Mouse (Mus musculus): ENCODE results near the gene Csnk1g1. TPM values are rescaled to one million over a fixed set of nuclear protein-coding genes. Genes with fewer than 3 reads are reported as not detected.

The Csnk1g1 gene
- total RNA-seq, 1 experiment, result 23.5 TPM

- Histone ChIP-seq H3K36me3 (ENCODE audit: control insufficient read depth, insufficient read depth, low read length, poor library complexity, severe bottlenecking) (no peaks in the 10 kb centered on the region), H3K4me3 (ENCODE audit: insufficient read depth in 1 of 2, low read depth in 1 of 2, low read length in 2 of 2, poor library complexity in 1 of 2, severe bottlenecking in 1 of 2) (no peak overlapping the region), H3K9me3 (ENCODE audit: control insufficient read depth, insufficient read depth, low read depth, low read length) (no peaks in the 10 kb centered on the region), H3K9ac (ENCODE audit: insufficient read depth, low read depth, low read length, poor library complexity, severe bottlenecking) (0 out of 2 replicates have a peak overlapping the region, but pooled peaks have one; percentile 32), H3K4me1 (ENCODE audit: control insufficient read depth in 2 of 2, insufficient read depth in 2 of 2, low read length in 2 of 2, poor library complexity in 1 of 2) (peaks cover 2 to 3% of the 10 kb centered on the region in 2 experiments; a peak in 1 of 4 replicates), H3K27ac (ENCODE audit: insufficient read depth, low read depth, low read length, poor library complexity, severe bottlenecking) (no peak overlapping the region)
- TF ChIP-seq ZC3H11A (IDR thresholded peaks at IDR 0.05; ENCODE audit: borderline replicate concordance, low read depth, low read length) (no peak), CHD2 (IDR thresholded peaks at IDR 0.05; ENCODE audit: low read depth, low read length) (no peak), HCFC1 (IDR thresholded peaks at IDR 0.05; ENCODE audit: borderline replicate concordance, insufficient read depth, low read length) (no peak), ZNF384 (IDR thresholded peaks at IDR 0.05; ENCODE audit: low read depth, low read length) (no peak), MAFK (IDR thresholded peaks at IDR 0.05; ENCODE audit: insufficient read depth, low read depth, low read length) (no peak)
- in situ Hi-C loops (cut with MboI; ENCODE audit: low sequenced_read_pairs in 2 of 2, unreplicated experiment in 2 of 2), result no loop called here
- DNase-seq (ENCODE audit: low read depth, low spot score), result no peak
Observed at GRCm38 (mm10) chr9:66078072-66078471, 169.3 kb downstream of the Csnk1g1 start.

- Histone ChIP-seq H3K36me3 (ENCODE audit: control insufficient read depth, insufficient read depth, low read length, poor library complexity, severe bottlenecking) (no peaks in the 10 kb centered on the region), H3K27ac (ENCODE audit: insufficient read depth, low read depth, low read length, poor library complexity, severe bottlenecking) (no peak overlapping the region), H3K4me1 (ENCODE audit: control insufficient read depth in 2 of 2, insufficient read depth in 2 of 2, low read length in 2 of 2, poor library complexity in 1 of 2) (peaks cover 2 to 3% of the 10 kb centered on the region in 2 experiments; a peak in 1 of 4 replicates), H3K9me3 (ENCODE audit: control insufficient read depth, insufficient read depth, low read depth, low read length) (no peaks in the 10 kb centered on the region), H3K9ac (ENCODE audit: insufficient read depth, low read depth, low read length, poor library complexity, severe bottlenecking) (0 out of 2 replicates have a peak overlapping the region, but pooled peaks have one; percentile 32), H3K4me3 (ENCODE audit: insufficient read depth in 1 of 2, low read depth in 1 of 2, low read length in 2 of 2, poor library complexity in 1 of 2, severe bottlenecking in 1 of 2) (no peak overlapping the region)
- TF ChIP-seq MAFK (IDR thresholded peaks at IDR 0.05; ENCODE audit: insufficient read depth, low read depth, low read length), result no peak
- no peak for TF ChIP-seq ZC3H11A (IDR thresholded peaks at IDR 0.05; ENCODE audit: borderline replicate concordance, low read depth, low read length)
- TF ChIP-seq CHD2 (IDR thresholded peaks at IDR 0.05; ENCODE audit: low read depth, low read length), result no peak
- TF ChIP-seq HCFC1 (IDR thresholded peaks at IDR 0.05; ENCODE audit: borderline replicate concordance, insufficient read depth, low read length), result no peak
- no peak for TF ChIP-seq ZNF384 (IDR thresholded peaks at IDR 0.05; ENCODE audit: low read depth, low read length)
- no peak for DNase-seq (ENCODE audit: low read depth, low spot score)
- in situ Hi-C loops (cut with MboI; ENCODE audit: low sequenced_read_pairs in 2 of 2, unreplicated experiment in 2 of 2), result no loop called here
Observed at GRCm38 (mm10) chr9:66078493-66078892, 169.8 kb downstream of the Csnk1g1 start.

- no peak for DNase-seq (ENCODE audit: low read depth, low spot score)
Observed at GRCm38 (mm10) chr9:66080804-66081459, 172.2 kb downstream of the Csnk1g1 start.

GRCm38 (mm10) chr9:66081999-66082398, 173.3 kb downstream of the Csnk1g1 start:
- no peaks in the 10 kb centered on the region for H3K36me3 ChIP-seq (ENCODE audit: control insufficient read depth, insufficient read depth, low read length, poor library complexity, severe bottlenecking)
- H3K9me3 ChIP-seq (ENCODE audit: control insufficient read depth, insufficient read depth, low read depth, low read length), result no peaks in the 10 kb centered on the region
- DNase-seq (ENCODE audit: low read depth, low spot score), result no peak
- H3K4me1 ChIP-seq (ENCODE audit: control insufficient read depth in 2 of 2, insufficient read depth in 2 of 2, low read length in 2 of 2, poor library complexity in 1 of 2), result peaks cover 3 to 4% of the 10 kb centered on the region in 2 experiments; a peak in 2 of 4 replicates
- no peak overlapping the region for H3K4me3 ChIP-seq (ENCODE audit: insufficient read depth in 1 of 2, low read depth in 1 of 2, low read length in 2 of 2, poor library complexity in 1 of 2, severe bottlenecking in 1 of 2)
- TF ChIP-seq ZNF384 (IDR thresholded peaks at IDR 0.05; ENCODE audit: low read depth, low read length) (no peak), HCFC1 (IDR thresholded peaks at IDR 0.05; ENCODE audit: borderline replicate concordance, insufficient read depth, low read length) (no peak), MAFK (IDR thresholded peaks at IDR 0.05; ENCODE audit: insufficient read depth, low read depth, low read length) (no peak), CHD2 (IDR thresholded peaks at IDR 0.05; ENCODE audit: low read depth, low read length) (no peak)
- no peak overlapping the region for H3K27ac ChIP-seq (ENCODE audit: insufficient read depth, low read depth, low read length, poor library complexity, severe bottlenecking)
- in situ Hi-C loops (cut with MboI; ENCODE audit: low sequenced_read_pairs in 2 of 2, unreplicated experiment in 2 of 2), result no loop called here
- no peak overlapping the region for H3K9ac ChIP-seq (ENCODE audit: insufficient read depth, low read depth, low read length, poor library complexity, severe bottlenecking)

More at GRCm38 (mm10) chr9:66080804-66081459, 172.2 kb downstream of the Csnk1g1 start:
- Histone ChIP-seq H3K36me3 (ENCODE audit: control insufficient read depth, insufficient read depth, low read length, poor library complexity, severe bottlenecking) (no peaks in the 10 kb centered on the region), H3K9ac (ENCODE audit: insufficient read depth, low read depth, low read length, poor library complexity, severe bottlenecking) (no peak overlapping the region), H3K4me3 (ENCODE audit: insufficient read depth in 1 of 2, low read depth in 1 of 2, low read length in 2 of 2, poor library complexity in 1 of 2, severe bottlenecking in 1 of 2) (no peak overlapping the region), H3K4me1 (ENCODE audit: control insufficient read depth in 2 of 2, insufficient read depth in 2 of 2, low read length in 2 of 2, poor library complexity in 1 of 2) (peaks cover 3% of the 10 kb centered on the region in 2 experiments; a peak in 2 of 4 replicates), H3K9me3 (ENCODE audit: control insufficient read depth, insufficient read depth, low read depth, low read length) (no peaks in the 10 kb centered on the region), H3K27ac (ENCODE audit: insufficient read depth, low read depth, low read length, poor library complexity, severe bottlenecking) (no peak overlapping the region)
- no peak for TF ChIP-seq ZNF384 (IDR thresholded peaks at IDR 0.05; ENCODE audit: low read depth, low read length)
- no peak for TF ChIP-seq CHD2 (IDR thresholded peaks at IDR 0.05; ENCODE audit: low read depth, low read length)
- no peak for TF ChIP-seq ZC3H11A (IDR thresholded peaks at IDR 0.05; ENCODE audit: borderline replicate concordance, low read depth, low read length)
- TF ChIP-seq HCFC1 (IDR thresholded peaks at IDR 0.05; ENCODE audit: borderline replicate concordance, insufficient read depth, low read length), result no peak
- TF ChIP-seq MAFK (IDR thresholded peaks at IDR 0.05; ENCODE audit: insufficient read depth, low read depth, low read length), result no peak
- in situ Hi-C loops (cut with MboI; ENCODE audit: low sequenced_read_pairs in 2 of 2, unreplicated experiment in 2 of 2), result no loop called here
